Mouse (Mus musculus) ES-Bruce4 (cell line): ENCODE measurements around the gene Klhl1.

ENCODE experiments used
- CTCF ChIP-seq: IDR thresholded peaks from one replicate; pipeline ENCODE4 v1.8.1; 2011; ENCODE audit warnings: low read depth, low read length
- POLR2A ChIP-seq: IDR thresholded peaks from one replicate; pipeline ENCODE4 v1.8.1; 2011; ENCODE audit warnings: low read length; ENCODE audit not compliant: insufficient read depth

- TF ChIP-seq POLR2A, result no peak
- no peak for TF ChIP-seq CTCF
Observed at GRCm38 (mm10) chr14:96517727-96518126, 1.2 kb downstream of the Klhl1 start.
